Comparison of ENCODE assay signal across 13 mouse cellular contexts in genomic region chr2:142335103-142335999, GRCm38 (mm10).
DNase-seq lines count a peak whose midpoint lies in the region; ATAC-seq lines count a peak whose summit lies in the region.
"Had no signal": no experiment of that assay in that cellular context is flagged by ENCODE, and none has a peak within 500 bp of the region (broad histone marks: within the 10 kb centered on the region; RNA-seq: fewer than 3 reads in every experiment).

No protein-coding gene starts in this region.

- H3K4me3 ChIP-seq in heart, embryonic 13.5 days: no peak overlapping the region
- H3K4me3 ChIP-seq in embryonic facial prominence, embryonic 11.5 days (ENCODE audit: low read depth, low read length): no peak overlapping the region
- no peak overlapping the region for H3K4me3 ChIP-seq in hindbrain, embryonic 12.5 days
- H3K4me3 ChIP-seq: intestine, embryonic 15.5 days; megakaryocyte, embryonic 14.5 days had no signal

- no peaks in the 10 kb centered on the region for H3K27me3 ChIP-seq in heart, embryonic 13.5 days (replicated peaks)
- no peaks in the 10 kb centered on the region for H3K27me3 ChIP-seq in embryonic facial prominence, embryonic 11.5 days (ENCODE audit: control insufficient read depth, insufficient read depth, low read length)
- no peaks in the 10 kb centered on the region for H3K27me3 ChIP-seq in hindbrain, embryonic 12.5 days
- H3K27me3 ChIP-seq: intestine, embryonic 15.5 days; megakaryocyte, embryonic 14.5 days had no signal

- H3K9me3 ChIP-seq in heart, embryonic 13.5 days: no peaks in the 10 kb centered on the region
- H3K9me3 ChIP-seq in embryonic facial prominence, embryonic 11.5 days (replicated peaks; ENCODE audit: control insufficient read depth, low read length): no peaks in the 10 kb centered on the region
- H3K9me3 ChIP-seq in hindbrain, embryonic 12.5 days (replicated peaks): no peaks in the 10 kb centered on the region
- H3K9me3 ChIP-seq: intestine, embryonic 15.5 days had no signal

- H3K27ac ChIP-seq in heart, embryonic 13.5 days (replicated peaks): no peak overlapping the region
- H3K27ac ChIP-seq in embryonic facial prominence, embryonic 11.5 days (replicated peaks; ENCODE audit: low read depth, low read length): no peak overlapping the region
- peak overlapping the region; percentile 78 for H3K27ac ChIP-seq in hindbrain, embryonic 12.5 days
- H3K27ac ChIP-seq: intestine, embryonic 15.5 days; liver, embryonic 14.5 days had no signal

- H3K9ac ChIP-seq in heart, embryonic 13.5 days: no peak overlapping the region
- no peak overlapping the region for H3K9ac ChIP-seq in embryonic facial prominence, embryonic 11.5 days (replicated peaks; ENCODE audit: low read length)
- no peak overlapping the region for H3K9ac ChIP-seq in hindbrain, embryonic 12.5 days
- H3K9ac ChIP-seq: intestine, embryonic 15.5 days; liver, embryonic 14.5 days had no signal

- DNase-seq in heart, adult 9 months (ENCODE audit: low spot score in 2 of 2): no peak
- peak; percentile 22 for DNase-seq in embryonic facial prominence, embryonic 11.5 days (ENCODE audit: low spot score)
- peak; percentile 17 for DNase-seq in neural tube, embryonic 10.5 days (ENCODE audit: extremely low spot score, low spot score)
- no peak for DNase-seq in ovary, postnatal 36 days (ENCODE audit: low spot score)
- DNase-seq in adrenal gland, adult 2 months: no peak
- no peak for DNase-seq in heart, postnatal 10 days
- DNase-seq: adrenal gland, postnatal 10 days; cerebellum, adult 11-12 months had no signal

- WGBS in heart, embryonic 13.5 days: 59% methylated on average over 10 of the region's 10 CpGs
- WGBS in embryonic facial prominence, embryonic 11.5 days: 29% methylated on average over 10 of the region's 10 CpGs
- WGBS in hindbrain, embryonic 12.5 days: 25% methylated on average over 10 of the region's 10 CpGs

- H3K36me3 ChIP-seq in heart, embryonic 13.5 days: no peaks in the 10 kb centered on the region
- no peaks in the 10 kb centered on the region for H3K36me3 ChIP-seq in embryonic facial prominence, embryonic 11.5 days (replicated peaks; ENCODE audit: control insufficient read depth, insufficient read depth, low read depth, low read length)
- H3K36me3 ChIP-seq in hindbrain, embryonic 12.5 days: no peaks in the 10 kb centered on the region
- H3K36me3 ChIP-seq: intestine, embryonic 15.5 days had no signal

- no peak for ATAC-seq in heart, embryonic 13.5 days (ENCODE audit: extremely low read depth, insufficient number of reproducible peaks, low FRiP score, low TSS enrichment)
- peak; percentile 66 for ATAC-seq in embryonic facial prominence, embryonic 11.5 days (replicated peaks; ENCODE audit: insufficient number of reproducible peaks, low FRiP score, low TSS enrichment, low read depth)
- peak; percentile 55 for ATAC-seq in hindbrain, embryonic 12.5 days (ENCODE audit: low FRiP score)
- ATAC-seq: intestine, embryonic 15.5 days had no signal

- peak overlapping the region; percentile 52; the same call in 1 of the 2 replicates for H3K4me2 ChIP-seq in heart, embryonic 13.5 days
- H3K4me2 ChIP-seq in embryonic facial prominence, embryonic 11.5 days (ENCODE audit: low read depth, low read length): no peak overlapping the region
- H3K4me2 ChIP-seq in hindbrain, embryonic 12.5 days (replicated peaks): peak overlapping the region; percentile 38
- H3K4me2 ChIP-seq: intestine, embryonic 15.5 days had no signal

- H3K4me1 ChIP-seq in heart, embryonic 13.5 days: peaks cover 10% of the 10 kb centered on the region
- H3K4me1 ChIP-seq in embryonic facial prominence, embryonic 11.5 days (ENCODE audit: control insufficient read depth, insufficient read depth, low read length): no peaks in the 10 kb centered on the region
- peaks cover 11% of the 10 kb centered on the region for H3K4me1 ChIP-seq in hindbrain, embryonic 12.5 days
- H3K4me1 ChIP-seq: intestine, embryonic 15.5 days; megakaryocyte, embryonic 14.5 days had no signal

- intact Hi-C loops in heart, postnatal 10 days (cut with DNase I): no loop called here

Comparison
In these comparisons a context has a peak if more than half of its experiments do, and no peak if none do; other contexts are left out.
1. DNase-seq: peak in embryonic facial prominence, embryonic 11.5 days (single experiment) and neural tube, embryonic 10.5 days (single experiment); none in heart, adult 9 months (0 of 2), ovary, postnatal 36 days (single experiment), adrenal gland, adult 2 months (single experiment) and heart, postnatal 10 days (0 of 2).